Mouse (Mus musculus): ENCODE measurements around the gene Hsd17b2. TPM values are rescaled to one million over a fixed set of nuclear protein-coding genes. Genes with fewer than 3 reads are reported as not detected.

Gene Hsd17b2
- total RNA-seq (2023) = 1 to 10 TPM in 1 of 2 experiments, under 1 TPM in 1; 0.77 to 1.6 TPM

DNA sequence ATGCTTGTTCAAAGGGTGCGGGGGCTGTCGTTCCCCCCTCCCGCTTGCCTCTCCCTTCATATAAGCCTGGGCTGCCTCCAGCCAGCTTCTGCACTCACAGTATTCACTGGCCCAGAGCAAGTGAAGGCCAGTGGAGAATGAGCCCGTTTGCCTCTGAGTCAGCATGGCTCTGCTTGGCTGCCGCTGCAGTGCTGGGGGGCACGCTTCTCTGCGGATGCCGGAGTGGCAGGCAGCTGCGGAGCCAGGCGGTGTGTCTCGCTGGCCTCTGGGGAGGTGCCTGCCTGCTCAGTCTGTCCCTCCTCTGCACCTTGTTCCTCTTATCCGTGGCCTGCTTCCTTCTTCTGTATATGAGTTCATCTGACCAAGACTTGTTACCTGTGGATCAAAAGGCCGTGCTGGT is at the start of gene Hsd17b2:
Hsd17b2 (plus strand) TSS at position 46 of the 400 bp plus-strand sequence.

GRCm38 (mm10) chr8:117673430-117673830 is 28.3 kb upstream of the Hsd17b2 start, which contains the start of gene Sdr42e1:
Gene Sdr42e1, minus strand, starts transcription at chr8:117673689.

GRCm38 (mm10) chr8:117801443-117802298 is 100.0 kb downstream of the Hsd17b2 start, which contains the start of gene Mphosph6:
Gene Mphosph6, minus strand, starts transcription at chr8:117801943.

Other genes with a start within 250 kb of the Hsd17b2 start
- gene Plcg2, start 203.6 kb upstream of the Hsd17b2 start, total RNA-seq (2023) = 100 to 1,000 TPM; 192 to 210 TPM
- 1 to 10 TPM; 1.2 to 2.0 TPM for gene Sdr42e1, start 28.2 kb upstream of the Hsd17b2 start, total RNA-seq (2023)
- 10 to 100 TPM in 1 of 2 experiments, 1 to 10 TPM in 1; 9.2 to 11.4 TPM for gene Mphosph6, start 100.0 kb downstream of the Hsd17b2 start, total RNA-seq (2023)

Measured in neutrophil, adult 59 days (primary cell).